Mouse (Mus musculus): ENCODE results near the gene Tbc1d9. TPM values are rescaled to one million over a fixed set of nuclear protein-coding genes. Genes with fewer than 3 reads are reported as not detected.
"Not testable (repeated sequence)": the region's sequence is repeated elsewhere in the genome, so short reads cannot be mapped to it uniquely, and the experiment has no call there.

Gene Tbc1d9
- total RNA-seq, 1 experiment from 2014 or later, result 2.3 TPM

- no peak for ATAC-seq (ENCODE audit: extremely low read depth, insufficient number of reproducible peaks, low FRiP score, poor library complexity, severe bottlenecking)
These were observed 132.2 kb downstream of the Tbc1d9 start for GRCm38 (mm10) chr8:83297375-83297774.

DNA sequence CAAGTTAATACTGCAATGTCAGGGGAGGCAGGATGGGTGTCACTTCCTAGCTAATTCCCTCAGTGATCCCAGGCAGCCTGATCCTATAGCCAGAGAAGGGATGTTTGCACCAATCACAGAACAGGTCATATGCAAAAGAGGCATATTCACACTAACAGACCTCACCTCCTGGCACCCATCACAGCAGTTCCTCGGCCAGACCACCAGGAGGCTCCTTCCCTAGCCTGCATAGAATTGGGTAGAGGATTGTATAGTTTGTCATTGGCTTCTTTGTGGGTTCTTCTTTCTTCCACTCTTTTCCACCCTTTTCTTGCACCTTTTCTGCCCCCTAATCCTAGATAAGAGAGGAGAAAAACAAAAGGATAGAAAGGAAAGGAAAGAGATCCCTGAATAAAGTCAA is 135.0 kb downstream of the Tbc1d9 start:
- ATAC-seq (ENCODE audit: extremely low read depth, insufficient number of reproducible peaks, low FRiP score, poor library complexity, severe bottlenecking), result no peak

- no peak for ATAC-seq (ENCODE audit: extremely low read depth, insufficient number of reproducible peaks, low FRiP score, poor library complexity, severe bottlenecking)
These were observed 139.8 kb downstream of the Tbc1d9 start for GRCm38 (mm10) chr8:83304946-83305345.

DNA sequence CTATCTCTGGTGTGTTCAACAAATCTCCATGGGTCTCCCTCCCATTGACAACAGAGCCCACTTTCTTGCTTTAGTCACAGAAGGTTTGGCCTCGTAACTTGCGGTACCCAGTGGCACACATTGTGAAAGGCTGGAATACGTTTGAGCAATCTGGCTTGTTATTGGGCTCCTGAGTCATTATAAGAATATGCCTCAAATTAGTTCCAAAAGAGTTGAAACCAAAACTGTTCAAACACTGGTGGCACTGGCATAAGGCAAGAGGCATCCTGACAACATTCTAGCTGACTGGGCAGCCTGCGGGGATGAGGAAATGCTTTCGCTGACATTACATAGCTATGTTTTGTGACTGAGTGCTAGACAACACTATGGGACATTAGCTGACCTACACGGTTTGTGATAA is 144.7 kb downstream of the Tbc1d9 start:
- no peak for ATAC-seq (ENCODE audit: extremely low read depth, insufficient number of reproducible peaks, low FRiP score, poor library complexity, severe bottlenecking)

GRCm38 (mm10) chr8:83315084-83315483 is 149.9 kb downstream of the Tbc1d9 start:
- ATAC-seq (ENCODE audit: extremely low read depth, insufficient number of reproducible peaks, low FRiP score, poor library complexity, severe bottlenecking), result not testable (repeated sequence)

- ATAC-seq (ENCODE audit: extremely low read depth, insufficient number of reproducible peaks, low FRiP score, poor library complexity, severe bottlenecking), result no peak
These were observed 150.5 kb downstream of the Tbc1d9 start for GRCm38 (mm10) chr8:83315691-83316090.

- ATAC-seq (ENCODE audit: extremely low read depth, insufficient number of reproducible peaks, low FRiP score, poor library complexity, severe bottlenecking), result no peak
These were observed 155.4 kb downstream of the Tbc1d9 start for GRCm38 (mm10) chr8:83320543-83320942.

DNA sequence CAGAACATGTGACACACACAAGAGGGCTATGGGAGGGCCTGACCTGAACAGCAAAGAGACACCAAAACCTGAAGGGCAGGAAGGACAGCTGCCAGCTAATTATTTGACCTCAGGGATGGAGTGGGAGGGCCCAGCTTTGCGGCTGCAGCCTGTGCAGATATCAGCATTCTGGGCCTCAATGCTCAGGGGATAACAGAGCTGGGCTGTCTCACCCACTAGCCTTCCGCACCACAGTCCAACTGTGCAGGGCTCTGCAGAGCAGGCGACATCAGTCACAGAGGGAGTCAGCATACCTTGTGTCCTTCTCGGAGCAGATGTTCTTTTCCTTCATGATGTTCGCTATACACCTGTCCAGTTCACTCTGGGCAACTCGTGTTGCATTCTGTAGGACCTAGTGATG is 157.2 kb downstream of the Tbc1d9 start:
- ATAC-seq (ENCODE audit: extremely low read depth, insufficient number of reproducible peaks, low FRiP score, poor library complexity, severe bottlenecking), result no peak

Other genes starting within 250 kb of the Tbc1d9 start
- 0.98 and 1.2 TPM in 2 replicates for gene Gm10645, start 818 bp downstream of the Tbc1d9 start, total RNA-seq (2017)
- gene Ucp1, start 125.0 kb downstream of the Tbc1d9 start, total RNA-seq (2017), result not detected in 2 replicates
- 36.1 and 36.2 TPM in 2 replicates for gene Elmod2, start 167.1 kb downstream of the Tbc1d9 start, total RNA-seq (2017)
- not detected in 2 replicates for gene Mgat4d, start 183.1 kb downstream of the Tbc1d9 start, total RNA-seq (2017)
- not detected in 2 replicates for gene Clgn, start 224.5 kb downstream of the Tbc1d9 start, total RNA-seq (2017)

Measured in neutrophil, adult 5-6 weeks (primary cell).